Mouse (Mus musculus) megakaryocyte, embryonic 14.5 days (primary cell): ENCODE results near the gene Ssh2.

Source experiments
- FLI1 ChIP-seq: IDR thresholded peaks from 2 replicates; pipeline ENCODE4 v1.6.1; 2012; ENCODE audit warnings: low read length, inconsistent platforms, mixed read lengths
- GATA1 ChIP-seq: IDR thresholded peaks from 3 replicates; pipeline ENCODE4 v1.6.1; 2012; ENCODE audit warnings: mixed read lengths, low read length, inconsistent platforms, borderline replicate concordance

GRCm38 (mm10) chr11:77476895-77477294 is 260.8 kb downstream of the Ssh2 start:
- TF ChIP-seq GATA1 (no peak), FLI1 (no peak)
